Mouse (Mus musculus) midbrain, embryonic 16.5 days (tissue): ENCODE measurements at regions not wholly inside any gene's neighbourhood (a gene's known extent, or its start where the extent isn't known, plus 50 kb on each side); places are given as distances from the start of the nearest gene placed in this dataset.

Experiments used
- ATAC-seq: fragments of 200-750 bp; cut with Nextera tagmentation; 2 replicates; pipeline ENCODE4 v1.8.0; 2017; ENCODE audit warnings: moderate TSS enrichment
- H3K27ac ChIP-seq: fragments of 300-500 bp; sonication (generic); 2 replicates; pipeline ENCODE4 v1.5.1; 2014; ENCODE audit warnings: mild to moderate bottlenecking, low read length, mixed read lengths
- H3K27me3 ChIP-seq: fragments of 300-500 bp; sonication (generic); 2 replicates; pipeline ENCODE4 v1.6.1; 2014; ENCODE audit warnings: low read depth, low read length, mixed read lengths; ENCODE audit not compliant: control insufficient read depth, insufficient read depth
- H3K36me3 ChIP-seq: fragments of 300-500 bp; sonication (generic); 2 replicates; pipeline ENCODE4 v1.6.1; 2014; ENCODE audit warnings: mild to moderate bottlenecking, low read length, moderate library complexity, mixed read lengths; ENCODE audit not compliant: control insufficient read depth, insufficient read depth
- H3K4me1 ChIP-seq: fragments of 300-500 bp; sonication (generic); 2 replicates; pipeline ENCODE4 v1.6.1; 2014; ENCODE audit warnings: mild to moderate bottlenecking, low read length, mixed read lengths; ENCODE audit not compliant: control insufficient read depth, insufficient read depth
- H3K4me2 ChIP-seq: fragments of 300-500 bp; sonication (generic); 2 replicates; pipeline ENCODE4 v1.6.1; 2014; ENCODE audit warnings: mild to moderate bottlenecking, low read length, mixed read lengths
- H3K4me3 ChIP-seq: fragments of 300-500 bp; sonication (generic); 2 replicates; pipeline ENCODE4 v1.5.1; 2014; ENCODE audit warnings: low read depth, mild to moderate bottlenecking, low read length, moderate library complexity, mixed read lengths
- H3K9ac ChIP-seq: fragments of 300-500 bp; sonication (generic); 2 replicates; pipeline ENCODE4 v1.6.1; 2014; ENCODE audit warnings: low read depth, low read length, mixed read lengths
- H3K9me3 ChIP-seq: fragments of 300-500 bp; sonication (generic); replicated peaks from 2 replicates; pipeline ENCODE4 v1.6.1; 2014; ENCODE audit warnings: mild to moderate bottlenecking, low read length, mixed read lengths; ENCODE audit not compliant: control insufficient read depth, poor library complexity, severe bottlenecking
- WGBS: fragments of 180-500 bp; shearing (Covaris S2); extraction: QIAGEN DNeasy Blood & Tissue Kit; methylation state at CpG from one replicate; pipeline ENCODE4 v1.1.7; 2014; 5-methylcytosine and 5-hydroxymethylcytosine counted together

DNA sequence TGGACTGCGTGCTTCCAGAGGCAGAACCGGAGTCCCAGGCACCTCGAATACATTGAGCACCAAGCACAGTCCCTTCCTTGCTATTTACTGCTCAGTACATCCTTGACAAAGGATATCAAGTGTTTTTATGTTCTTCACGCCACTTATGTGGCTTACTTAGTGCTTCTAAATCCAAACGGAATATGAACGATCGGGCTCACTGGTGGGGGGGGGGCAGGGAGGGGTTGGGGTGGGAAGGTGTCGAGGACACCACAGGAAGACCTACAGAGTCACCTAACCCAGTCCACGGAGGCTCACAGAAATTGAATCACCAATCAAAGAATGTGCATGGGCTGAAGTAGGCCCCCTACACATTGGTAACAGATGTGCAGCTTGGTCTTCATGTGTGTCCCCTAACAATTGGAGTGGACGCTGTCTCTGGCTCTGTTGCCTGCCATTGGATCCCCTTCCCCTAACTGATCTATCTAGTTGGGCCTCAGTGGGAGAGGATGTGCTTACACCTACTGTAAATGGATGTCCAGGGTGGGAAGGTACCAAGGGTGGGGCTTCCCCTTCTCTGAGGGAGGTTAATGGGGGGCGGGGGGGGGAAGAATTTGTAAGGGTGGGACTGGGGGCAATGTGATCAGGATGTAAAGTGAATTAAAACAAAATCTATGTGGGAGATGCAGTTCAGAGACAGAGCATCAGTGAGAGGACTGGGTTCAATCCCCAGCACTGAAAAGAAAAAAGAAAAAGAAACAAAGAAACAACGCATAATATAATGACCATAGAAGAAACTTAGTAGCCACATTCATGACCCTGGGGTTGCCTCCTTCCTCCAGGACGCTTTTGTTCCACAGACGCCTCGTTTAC is 99.1 kb upstream of the Cpm start:
- H3K4me3 ChIP-seq, result no peak overlapping the region
- no peak overlapping the region for H3K4me2 ChIP-seq
- H3K4me1 ChIP-seq, result no peaks in the 10 kb centered on the region
- no peak overlapping the region for H3K27ac ChIP-seq
- no peaks in the 10 kb centered on the region for H3K9me3 ChIP-seq
- WGBS, result 76% methylated on average over 15 of the region's 15 CpGs
- H3K9ac ChIP-seq, result no peak overlapping the region
- no peak for ATAC-seq
- no peaks in the 10 kb centered on the region for H3K27me3 ChIP-seq
- no peaks in the 10 kb centered on the region for H3K36me3 ChIP-seq

GRCm38 (mm10) chr10:117529269-117530006 is 99.9 kb upstream of the Cpm start:
- Histone ChIP-seq H3K27me3 (no peaks in the 10 kb centered on the region), H3K4me1 (no peaks in the 10 kb centered on the region), H3K36me3 (no peaks in the 10 kb centered on the region)

DNA sequence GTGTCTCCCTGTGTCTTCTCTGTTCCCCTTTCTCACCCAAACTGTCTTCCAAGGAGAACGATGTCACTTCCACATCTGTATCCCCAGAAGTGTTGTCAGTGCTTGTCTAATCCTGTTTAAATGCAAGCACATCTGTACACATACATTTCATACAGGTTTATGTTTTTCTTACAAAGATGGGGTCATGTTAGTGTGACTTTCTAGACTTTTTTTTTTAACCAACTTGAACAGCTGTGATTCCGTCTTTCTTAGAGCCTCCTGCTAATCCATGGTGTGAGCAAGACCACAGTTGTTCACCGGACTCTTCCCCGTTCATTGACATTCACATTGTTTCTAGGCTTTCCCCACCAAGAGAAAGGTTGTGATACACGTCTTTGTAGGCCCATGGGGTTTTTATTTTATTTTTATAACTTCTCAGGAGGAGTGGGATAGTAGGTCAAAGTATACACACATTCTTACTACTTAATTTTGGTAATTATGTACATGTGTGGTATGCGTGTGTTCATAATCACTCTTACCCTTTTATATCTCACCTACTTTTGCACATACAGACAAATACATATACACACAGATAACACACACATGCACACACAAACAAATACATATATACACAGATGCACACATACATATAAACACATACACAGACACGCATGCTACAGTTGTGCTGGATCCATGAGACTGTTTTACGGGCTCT is 100.6 kb upstream of the Cpm start:
- H3K27ac ChIP-seq, result no peak overlapping the region
- no peak overlapping the region for H3K4me2 ChIP-seq
- 85% methylated on average over 8 of the region's 8 CpGs for WGBS
- no peak for ATAC-seq
- H3K36me3 ChIP-seq, result no peaks in the 10 kb centered on the region
- H3K9ac ChIP-seq, result no peak overlapping the region
- no peaks in the 10 kb centered on the region for H3K9me3 ChIP-seq
- no peak overlapping the region for H3K4me3 ChIP-seq
- H3K4me1 ChIP-seq, result no peaks in the 10 kb centered on the region
- no peaks in the 10 kb centered on the region for H3K27me3 ChIP-seq

More at GRCm38 (mm10) chr10:117529269-117530006, 99.9 kb upstream of the Cpm start:
- Histone ChIP-seq H3K27ac (no peak overlapping the region), H3K4me3 (no peak overlapping the region), H3K9ac (no peak overlapping the region), H3K4me2 (no peak overlapping the region), H3K9me3 (no peaks in the 10 kb centered on the region)
- ATAC-seq, result no peak
- 87% methylated on average over 7 of the region's 7 CpGs for WGBS

DNA sequence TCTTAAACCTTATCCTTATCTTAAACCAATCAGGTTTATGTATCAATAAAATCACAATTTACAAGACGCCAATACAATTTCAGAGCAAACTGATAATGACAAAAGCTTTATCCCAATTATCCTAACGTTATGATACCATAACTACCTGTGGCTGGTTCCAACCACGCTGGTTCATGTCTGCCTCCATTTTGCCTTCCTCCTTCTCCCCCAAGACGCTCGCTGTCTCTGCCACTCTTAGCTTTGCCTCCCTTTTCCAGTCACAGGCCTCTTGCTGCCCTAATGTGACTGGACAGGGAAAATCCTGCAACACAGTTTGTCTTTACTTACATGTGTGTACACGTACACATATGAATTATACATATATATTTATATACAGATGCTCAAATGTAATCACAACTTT is 101.3 kb upstream of the Cpm start:
- H3K9me3 ChIP-seq, result no peaks in the 10 kb centered on the region
- no peaks in the 10 kb centered on the region for H3K27me3 ChIP-seq
- no peak overlapping the region for H3K27ac ChIP-seq
- H3K4me1 ChIP-seq, result no peaks in the 10 kb centered on the region
- no peak overlapping the region for H3K9ac ChIP-seq
- no peak for ATAC-seq
- H3K36me3 ChIP-seq, result no peaks in the 10 kb centered on the region
- H3K4me3 ChIP-seq, result no peak overlapping the region
- 91% methylated on average over 6 of the region's 6 CpGs for WGBS
- H3K4me2 ChIP-seq, result no peak overlapping the region

DNA sequence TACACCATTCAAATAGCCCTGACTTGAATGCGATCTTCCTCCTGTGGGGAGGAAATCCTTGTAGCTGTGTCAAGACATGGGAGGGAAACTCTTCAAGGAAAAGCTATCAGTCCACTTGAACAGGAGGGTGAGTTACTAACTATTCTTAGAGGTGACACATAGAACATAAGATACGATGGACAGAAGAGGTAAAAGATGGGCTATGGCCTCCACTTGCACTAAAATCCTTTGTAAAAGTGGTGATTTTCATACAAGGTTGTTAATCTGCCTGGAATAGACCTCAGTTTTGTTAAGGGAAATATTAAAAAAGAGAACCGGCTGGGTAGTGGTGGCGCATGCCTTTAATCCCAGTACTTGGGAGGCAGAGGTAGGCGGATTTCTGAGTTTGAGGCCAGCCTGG is 102.1 kb upstream of the Cpm start:
- H3K27me3 ChIP-seq, result no peaks in the 10 kb centered on the region
- no peak overlapping the region for H3K27ac ChIP-seq
- H3K9me3 ChIP-seq, result no peaks in the 10 kb centered on the region
- ATAC-seq, result no peak
- H3K36me3 ChIP-seq, result no peaks in the 10 kb centered on the region
- WGBS, result 92% methylated on average over 5 of the region's 5 CpGs
- H3K9ac ChIP-seq, result no peak overlapping the region
- no peaks in the 10 kb centered on the region for H3K4me1 ChIP-seq
- no peak overlapping the region for H3K4me2 ChIP-seq
- no peak overlapping the region for H3K4me3 ChIP-seq

DNA sequence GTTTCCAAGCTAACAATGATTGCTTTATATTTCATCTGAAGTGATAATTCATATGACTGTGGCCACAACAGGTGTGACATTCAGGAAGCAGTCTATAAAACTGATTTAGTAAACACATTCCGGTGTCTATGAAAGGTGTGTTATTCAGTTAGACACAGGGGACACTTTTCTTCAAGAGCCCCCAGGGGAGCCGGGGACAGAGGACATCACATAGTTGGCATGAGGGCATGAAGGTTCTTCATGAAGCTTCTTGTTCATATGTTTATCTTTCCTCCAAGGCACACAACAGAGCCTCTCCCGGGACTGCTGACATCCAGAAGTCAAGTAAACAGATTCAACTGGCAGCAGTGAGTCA is 102.5 kb upstream of the Cpm start:
- ATAC-seq, result no peak
- H3K27ac ChIP-seq, result no peak overlapping the region
- 88% methylated on average over 3 of the region's 3 CpGs for WGBS

DNA sequence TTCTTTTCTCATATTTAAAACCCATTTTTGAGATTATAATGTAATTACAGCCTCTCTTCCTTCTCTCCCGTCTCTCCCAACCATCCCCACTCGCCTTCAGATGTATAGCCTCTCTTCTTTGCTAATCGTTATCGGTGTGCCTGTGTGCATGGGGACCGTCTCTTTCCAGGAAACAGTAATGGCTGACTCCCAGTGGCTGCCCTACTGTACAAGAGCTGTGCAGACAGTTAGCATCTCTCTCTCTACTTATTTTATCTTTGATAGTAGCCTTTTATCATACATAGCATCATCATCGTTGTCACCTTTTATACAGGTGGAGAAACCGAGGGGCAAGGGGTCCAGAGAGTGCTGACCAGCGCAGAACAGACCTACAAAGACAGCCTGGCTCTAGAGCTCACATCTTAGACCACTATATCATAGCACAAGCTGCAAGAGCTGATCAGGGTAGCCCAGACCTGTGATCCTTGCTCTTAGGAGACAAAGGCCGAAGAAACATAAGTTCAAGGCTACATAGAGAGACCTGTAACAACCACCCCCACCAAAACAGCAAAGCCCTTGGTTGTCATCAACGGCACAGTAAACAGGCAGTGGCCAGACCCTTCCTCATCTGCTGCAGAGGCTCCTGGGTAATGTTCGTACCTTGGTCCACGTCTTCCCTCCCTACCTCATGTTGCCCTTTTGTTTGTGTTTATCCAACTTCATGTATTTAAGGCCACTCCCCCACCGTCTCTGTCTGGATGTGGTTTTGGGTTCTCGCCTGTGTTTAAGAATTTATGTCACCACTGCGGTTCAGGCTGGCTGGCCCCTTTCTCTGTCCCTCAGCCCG is 103.1 kb upstream of the Cpm start:
- Histone ChIP-seq H3K27ac (no peak overlapping the region), H3K9me3 (no peaks in the 10 kb centered on the region), H3K4me3 (no peak overlapping the region), H3K27me3 (no peaks in the 10 kb centered on the region), H3K4me2 (no peak overlapping the region), H3K4me1 (no peaks in the 10 kb centered on the region), H3K36me3 (no peaks in the 10 kb centered on the region), H3K9ac (no peak overlapping the region)
- 90% methylated on average over 16 of the region's 16 CpGs for WGBS
- no peak for ATAC-seq

More for the DNA sequence above, 102.5 kb upstream of the Cpm start:
- no peak overlapping the region for H3K9ac ChIP-seq
- H3K27me3 ChIP-seq, result no peaks in the 10 kb centered on the region
- H3K4me2 ChIP-seq, result no peak overlapping the region
- H3K4me1 ChIP-seq, result no peaks in the 10 kb centered on the region
- H3K36me3 ChIP-seq, result no peaks in the 10 kb centered on the region
- H3K4me3 ChIP-seq, result no peak overlapping the region
- no peaks in the 10 kb centered on the region for H3K9me3 ChIP-seq

DNA sequence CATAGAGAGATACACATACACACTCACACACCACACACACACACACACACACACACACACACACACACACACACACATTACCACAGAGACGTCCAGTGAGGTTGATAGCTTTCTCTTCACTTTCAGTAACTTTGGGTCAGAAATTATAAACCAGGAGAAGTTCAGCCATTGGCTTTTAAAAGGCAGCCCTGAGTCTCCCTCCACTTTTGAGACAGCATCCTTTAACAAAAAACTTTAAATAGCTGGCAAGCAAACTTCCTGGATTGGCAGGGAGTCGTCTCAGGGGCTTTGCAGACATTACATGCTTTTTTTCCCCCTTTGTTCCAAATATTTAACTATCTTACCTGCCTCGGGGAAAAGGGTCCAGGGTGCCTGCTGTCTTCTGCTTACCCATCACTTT is 103.7 kb upstream of the Cpm start:
- no peak overlapping the region for H3K4me2 ChIP-seq
- H3K36me3 ChIP-seq, result no peaks in the 10 kb centered on the region
- H3K4me1 ChIP-seq, result no peaks in the 10 kb centered on the region
- 56% methylated on average over 3 of the region's 3 CpGs for WGBS
- no peaks in the 10 kb centered on the region for H3K9me3 ChIP-seq
- no peak for ATAC-seq
- H3K27ac ChIP-seq, result no peak overlapping the region
- no peak overlapping the region for H3K4me3 ChIP-seq
- no peak overlapping the region for H3K9ac ChIP-seq
- H3K27me3 ChIP-seq, result no peaks in the 10 kb centered on the region
